Mouse (Mus musculus) hindbrain, embryonic 14.5 days (tissue): ENCODE results near the gene 4930524N10Rik. TPM values are rescaled to one million over a fixed set of nuclear protein-coding genes. Genes with fewer than 3 reads are reported as not detected.

Experiments
- ATAC-seq: fragments of 200-750 bp; cut with Nextera tagmentation; 2 replicates; pipeline ENCODE4 v1.8.0; 2017; ENCODE audit warnings: moderate number of reproducible peaks, mild to moderate bottlenecking, moderate TSS enrichment, moderate library complexity; ENCODE audit not compliant: low FRiP score
- DNase-seq: peaks from one replicate; pipeline ENCODE4 v3.0.0-alpha.2; 2015; ENCODE audit warnings: low spot score
- H3K27ac ChIP-seq: fragments of 300-500 bp; sonication (generic); 2 replicates; pipeline ENCODE4 v1.5.1; 2014; ENCODE audit warnings: mild to moderate bottlenecking, moderate library complexity
- H3K27me3 ChIP-seq: fragments of 300-500 bp; sonication (generic); 2 replicates; pipeline ENCODE4 v1.6.1; 2014; ENCODE audit warnings: mild to moderate bottlenecking, low read length, mixed read lengths; ENCODE audit not compliant: control insufficient read depth, insufficient read depth
- H3K36me3 ChIP-seq: fragments of 300-500 bp; sonication (generic); replicated peaks from 2 replicates; pipeline ENCODE4 v1.6.1; 2014; ENCODE audit not compliant: control insufficient read depth, insufficient read depth
- H3K4me1 ChIP-seq: fragments of 300-500 bp; sonication (generic); replicated peaks from 2 replicates; pipeline ENCODE4 v1.6.1; 2014; ENCODE audit warnings: antibody characterized with exemption, low read length, mixed read lengths; ENCODE audit not compliant: control insufficient read depth, insufficient read depth
- H3K4me2 ChIP-seq: fragments of 300-500 bp; sonication (generic); replicated peaks from 2 replicates; pipeline ENCODE4 v1.6.1; 2014; ENCODE audit warnings: mild to moderate bottlenecking, moderate library complexity
- H3K4me3 ChIP-seq: fragments of 300-500 bp; sonication (generic); replicated peaks from 2 replicates; pipeline ENCODE4 v1.5.1; 2014; ENCODE audit warnings: mild to moderate bottlenecking, low read length
- H3K9ac ChIP-seq: fragments of 300-500 bp; sonication (generic); 2 replicates; pipeline ENCODE4 v1.6.1; 2014
- H3K9me3 ChIP-seq: fragments of 300-500 bp; sonication (generic); 2 replicates; pipeline ENCODE4 v1.6.1; 2016; ENCODE audit warnings: low read length; ENCODE audit not compliant: control insufficient read depth
- WGBS: fragments of 180-500 bp; shearing (Covaris S2); extraction: QIAGEN DNeasy Blood & Tissue Kit; methylation state at CpG from one replicate; pipeline ENCODE4 v1.1.7; 2014; 5-methylcytosine and 5-hydroxymethylcytosine counted together
- polyA plus RNA-seq: library from polyadenylated mRNA; unstranded; fragments of >200 nt; fragmentation: Nextera tagmentation; extraction: Ambion mirVana; gene quantifications from 2 replicates; pipeline ENCODE4 v1.2.1, GENCODE M21; 2014

Gene 4930524N10Rik
- not detected in 2 replicates for polyA plus RNA-seq

DNA sequence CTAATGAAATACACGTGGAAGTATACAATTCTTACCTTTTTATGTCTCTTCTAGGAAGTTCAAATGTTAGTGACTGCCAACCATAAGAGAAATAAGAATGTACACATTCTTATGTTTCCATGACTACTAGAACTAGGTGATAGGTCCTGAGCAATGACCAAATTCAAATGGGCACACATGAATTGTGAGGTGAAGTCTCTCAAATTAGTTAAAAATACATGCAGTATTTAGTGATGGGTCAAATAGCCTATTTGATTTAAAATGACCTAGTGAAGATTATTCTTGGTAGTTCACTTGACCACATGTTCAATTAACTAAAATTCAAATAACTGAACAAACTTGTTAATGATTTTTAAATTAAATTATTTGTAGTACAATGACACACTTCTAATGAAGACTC, at the start of gene 4930524N10Rik:
TSS of gene 4930524N10Rik (minus strand) at position 101 of the 400 bp plus-strand sequence.
- H3K27ac ChIP-seq = no peak within 1 kb of the TSS
- no peaks in the 10 kb centered on the region for H3K36me3 ChIP-seq
- DNase-seq = no peak
- H3K4me1 ChIP-seq = no peaks in the 10 kb centered on the region
- H3K27me3 ChIP-seq = no peaks in the 10 kb centered on the region
- H3K9me3 ChIP-seq = 0 out of 2 replicates have a peak, but pooled peaks cover 4% of the 10 kb centered on the region
- WGBS = 29% methylated on average over 1 of the region's 1 CpGs
- no peak within 1 kb of the TSS for H3K9ac ChIP-seq
- H3K4me2 ChIP-seq = no peak within 1 kb of the TSS
- H3K4me3 ChIP-seq = no peak within 1 kb of the TSS
- ATAC-seq = no peak

DNA sequence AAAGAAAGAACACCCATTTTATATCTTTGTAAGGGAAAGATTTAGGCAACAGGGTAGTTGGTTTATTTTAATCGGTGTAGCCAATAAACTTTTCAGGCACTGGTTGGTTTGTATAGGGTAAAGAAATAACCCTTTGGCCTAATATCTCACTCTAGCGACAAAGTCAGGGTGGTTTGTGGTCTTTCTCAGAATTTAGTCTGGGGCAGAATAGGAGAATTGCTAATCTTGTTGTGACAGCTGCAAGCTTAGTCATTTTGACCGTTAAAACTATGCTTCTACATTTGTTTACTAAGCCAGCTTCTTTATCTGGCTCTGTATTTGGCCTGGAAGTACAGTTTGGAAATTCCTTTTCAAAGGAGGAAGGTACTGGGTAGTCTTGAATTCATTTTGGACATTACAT, 6.8 kb upstream of the 4930524N10Rik start:
- Histone ChIP-seq H3K27ac (no peak overlapping the region), H3K36me3 (no peaks in the 10 kb centered on the region), H3K9ac (no peak overlapping the region), H3K4me1 (no peaks in the 10 kb centered on the region), H3K27me3 (no peaks in the 10 kb centered on the region), H3K4me2 (no peak overlapping the region), H3K9me3 (no peaks in the 10 kb centered on the region), H3K4me3 (no peak overlapping the region)
- 76% methylated on average over 3 of the region's 3 CpGs for WGBS
- DNase-seq (no peak), ATAC-seq (no peak)

DNA sequence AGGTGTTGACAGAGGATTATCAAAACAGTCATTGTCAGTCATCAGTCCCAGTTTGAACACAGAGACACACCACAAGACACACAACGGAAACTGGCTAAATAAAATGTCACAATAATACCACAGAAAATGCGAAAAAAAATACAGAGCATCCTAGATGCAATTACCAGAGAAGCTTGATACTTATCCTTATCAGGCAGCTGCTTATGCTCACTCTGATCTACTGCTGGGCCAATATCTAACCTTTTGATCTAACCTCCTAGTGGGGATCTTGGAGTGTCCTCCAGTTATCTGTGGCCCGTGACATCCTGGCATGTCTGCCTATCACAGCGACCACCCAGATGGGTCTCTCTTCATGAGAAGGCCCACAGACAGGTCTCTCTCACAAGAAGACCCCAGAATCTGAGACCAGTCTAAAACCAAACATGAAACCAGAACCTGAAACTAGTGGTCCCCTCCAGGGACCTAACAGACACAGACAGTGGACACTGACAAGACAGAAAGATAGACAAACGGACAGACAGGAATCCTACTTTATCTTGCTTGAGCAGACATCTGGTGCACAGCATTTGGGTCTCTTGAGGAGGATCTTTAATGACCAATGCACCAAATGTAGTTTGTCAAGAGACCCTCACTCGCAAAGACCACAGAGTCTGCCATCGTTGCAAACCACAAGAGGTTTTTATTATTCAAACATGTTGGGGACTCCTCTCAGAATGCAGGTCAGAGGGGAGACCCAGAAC, 6.3 kb upstream of the 4930524N10Rik start:
- H3K4me3 ChIP-seq = no peak overlapping the region
- H3K9me3 ChIP-seq = no peaks in the 10 kb centered on the region
- DNase-seq (no peak), ATAC-seq (no peak)
- no peak overlapping the region for H3K4me2 ChIP-seq
- H3K27me3 ChIP-seq = no peaks in the 10 kb centered on the region
- H3K36me3 ChIP-seq = no peaks in the 10 kb centered on the region
- 83% methylated on average over 7 of the region's 7 CpGs for WGBS
- H3K4me1 ChIP-seq = no peaks in the 10 kb centered on the region
- H3K9ac ChIP-seq = no peak overlapping the region
- H3K27ac ChIP-seq = no peak overlapping the region

DNA sequence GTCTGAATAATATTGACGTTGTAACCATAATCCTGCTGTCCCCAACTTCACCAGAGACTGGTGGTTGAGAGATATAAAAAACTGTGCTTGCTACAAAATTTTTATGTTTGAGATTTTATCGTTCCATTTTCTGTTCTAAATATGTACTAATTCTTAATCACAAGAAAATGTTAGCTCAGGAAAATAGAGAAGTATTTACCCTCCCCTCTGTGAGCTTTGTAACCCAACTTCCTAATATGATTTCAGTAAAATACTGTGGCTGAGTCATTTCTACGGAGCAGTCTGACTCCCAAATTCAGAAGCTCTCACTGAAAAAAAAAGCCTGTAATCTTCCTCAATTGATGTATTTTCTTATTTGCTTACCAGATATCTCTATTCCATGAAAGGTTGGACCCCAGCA, 4.7 kb upstream of the 4930524N10Rik start:
- Histone ChIP-seq H3K27me3 (no peaks in the 10 kb centered on the region), H3K4me1 (no peaks in the 10 kb centered on the region), H3K4me3 (no peak overlapping the region), H3K27ac (no peak overlapping the region), H3K9me3 (0 out of 2 replicates have a peak, but pooled peaks cover 4% of the 10 kb centered on the region), H3K9ac (no peak overlapping the region), H3K36me3 (no peaks in the 10 kb centered on the region), H3K4me2 (no peak overlapping the region)
- ATAC-seq (no peak), DNase-seq (no peak)
- 90% methylated on average over 3 of the region's 3 CpGs for WGBS

Other genes with a start within 250 kb of the 4930524N10Rik start
- not detected in 2 replicates for gene Gm15140, start 222.7 kb downstream of the 4930524N10Rik start, polyA plus RNA-seq
- gene Samt4, start 138.6 kb upstream of the 4930524N10Rik start, polyA plus RNA-seq = not detected in 2 replicates
- not detected in 2 replicates for gene Samt2, start 236.0 kb upstream of the 4930524N10Rik start, polyA plus RNA-seq